In the genomic region with DNA sequence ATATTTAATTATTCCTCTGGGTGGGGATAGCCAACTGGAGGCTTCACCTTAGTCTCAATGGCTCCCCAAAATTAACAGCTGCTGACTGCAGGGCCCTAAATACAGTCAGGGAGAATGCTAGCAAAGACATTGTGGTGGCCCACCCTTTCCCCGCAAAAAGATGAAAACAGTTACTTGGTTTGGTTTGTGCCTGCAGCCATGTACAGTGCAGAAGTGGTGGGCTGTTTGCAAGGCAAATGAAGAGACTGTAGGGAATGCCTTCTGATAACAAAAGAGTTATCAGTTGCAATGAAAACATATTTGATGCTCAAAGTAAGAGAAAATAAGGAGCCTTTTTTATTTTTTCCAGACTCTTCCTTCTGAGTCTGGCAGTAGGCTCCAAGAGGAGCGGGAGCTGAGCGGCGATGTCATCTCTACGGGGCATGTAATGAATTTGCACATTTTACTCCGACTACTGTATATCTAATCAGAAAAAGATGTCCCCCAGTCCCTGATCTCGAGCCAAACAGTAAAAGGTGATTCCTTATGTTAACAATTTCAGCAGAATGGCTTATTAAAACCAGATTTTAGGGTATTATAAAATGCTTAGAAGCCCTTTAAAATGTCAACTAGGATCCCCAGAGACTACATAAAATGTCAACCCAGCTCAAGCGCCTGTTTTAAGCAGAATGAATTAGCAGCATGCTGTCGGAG, we compare ENCODE assay signal across 16 mouse cellular contexts.
DNase-seq lines count a peak whose midpoint lies in the region; ATAC-seq lines count a peak whose summit lies in the region.
"Had no signal": no experiment of that assay in that cellular context is flagged by ENCODE, and none has a peak within 500 bp of the region (broad histone marks: within the 10 kb centered on the region; RNA-seq: fewer than 3 reads in every experiment).

No protein-coding gene starts in this region.

- no peak for DNase-seq in limb, embryonic 11.5 days (ENCODE audit: low spot score)
- no peak for DNase-seq in limb, embryonic 10.5 days (ENCODE audit: low spot score)
- no peak for DNase-seq in ovary, postnatal 36 days (ENCODE audit: low spot score)
- DNase-seq in heart, adult 18-20 months: no peak
- DNase-seq: adrenal gland, adult 2 months; cerebellum, adult 8-10 months; heart, postnatal 14 days; layer of hippocampus, adult 9-11 months; liver, embryonic 13.5 days; right cerebral cortex, postnatal 25 days; thymus, postnatal 36 days had no signal

- H3K4me3 ChIP-seq in forebrain, embryonic 15.5 days: no peak overlapping the region
- H3K4me3 ChIP-seq in forebrain, embryonic 12.5 days (replicated peaks): no peak overlapping the region
- no peak overlapping the region for H3K4me3 ChIP-seq in limb, embryonic 11.5 days (ENCODE audit: low read depth, low read length)
- no peak overlapping the region for H3K4me3 ChIP-seq in limb, embryonic 10.5 days
- no peak overlapping the region for H3K4me3 ChIP-seq in limb, embryonic 12.5 days (replicated peaks)
- H3K4me3 ChIP-seq: embryonic facial prominence, embryonic 12.5 days; heart, embryonic 10.5 days; liver, embryonic 13.5 days had no signal

- H3K27me3 ChIP-seq in forebrain, embryonic 15.5 days: no peaks in the 10 kb centered on the region
- H3K27me3 ChIP-seq in forebrain, embryonic 12.5 days: no peaks in the 10 kb centered on the region
- H3K27me3 ChIP-seq in limb, embryonic 11.5 days (ENCODE audit: control insufficient read depth, insufficient read depth, low read length): peaks cover 9% of the 10 kb centered on the region; the same call in 1 of the 2 replicates
- peaks cover 77% of the 10 kb centered on the region for H3K27me3 ChIP-seq in limb, embryonic 10.5 days (ENCODE audit: low read depth, poor library complexity, severe bottlenecking)
- H3K27me3 ChIP-seq in limb, embryonic 12.5 days: peaks cover 52% of the 10 kb centered on the region
- H3K27me3 ChIP-seq: liver, embryonic 13.5 days had no signal

- peaks cover 19% of the 10 kb centered on the region for H3K36me3 ChIP-seq in forebrain, embryonic 15.5 days
- H3K36me3 ChIP-seq in forebrain, embryonic 12.5 days (replicated peaks): peaks cover 39% of the 10 kb centered on the region
- H3K36me3 ChIP-seq in limb, embryonic 11.5 days (ENCODE audit: control insufficient read depth, insufficient read depth, low read length): no peaks in the 10 kb centered on the region
- peaks cover 26% of the 10 kb centered on the region for H3K36me3 ChIP-seq in limb, embryonic 10.5 days
- peaks cover 33% of the 10 kb centered on the region for H3K36me3 ChIP-seq in limb, embryonic 12.5 days
- H3K36me3 ChIP-seq: embryonic facial prominence, embryonic 12.5 days; heart, embryonic 10.5 days; liver, embryonic 13.5 days had no signal

- no peak overlapping the region for H3K9ac ChIP-seq in forebrain, embryonic 15.5 days (replicated peaks)
- no peak overlapping the region for H3K9ac ChIP-seq in forebrain, embryonic 12.5 days
- H3K9ac ChIP-seq in limb, embryonic 11.5 days (ENCODE audit: low read length): no peak overlapping the region
- H3K9ac ChIP-seq in limb, embryonic 12.5 days (replicated peaks): no peak overlapping the region
- H3K9ac ChIP-seq: embryonic facial prominence, embryonic 12.5 days; liver, embryonic 13.5 days had no signal

- 0 out of 2 replicates have a peak overlapping the region, but pooled peaks have one; percentile 9 for H3K27ac ChIP-seq in forebrain, embryonic 15.5 days (replicated peaks)
- H3K27ac ChIP-seq in forebrain, embryonic 12.5 days: no peak overlapping the region
- H3K27ac ChIP-seq in limb, embryonic 11.5 days (replicated peaks; ENCODE audit: low read depth, low read length): no peak overlapping the region
- H3K27ac ChIP-seq in limb, embryonic 10.5 days: no peak overlapping the region
- H3K27ac ChIP-seq in limb, embryonic 12.5 days: 0 out of 2 replicates have a peak overlapping the region, but pooled peaks have one; percentile 59
- H3K27ac ChIP-seq: embryonic facial prominence, embryonic 12.5 days; heart, embryonic 10.5 days; liver, embryonic 13.5 days had no signal

- H3K9me3 ChIP-seq in forebrain, embryonic 15.5 days: no peaks in the 10 kb centered on the region
- no peaks in the 10 kb centered on the region for H3K9me3 ChIP-seq in forebrain, embryonic 12.5 days
- no peaks in the 10 kb centered on the region for H3K9me3 ChIP-seq in limb, embryonic 11.5 days (ENCODE audit: control insufficient read depth, low read length)
- no peaks in the 10 kb centered on the region for H3K9me3 ChIP-seq in limb, embryonic 10.5 days (replicated peaks)
- H3K9me3 ChIP-seq in limb, embryonic 12.5 days: no peaks in the 10 kb centered on the region
- H3K9me3 ChIP-seq: embryonic facial prominence, embryonic 12.5 days; heart, embryonic 10.5 days; liver, embryonic 13.5 days had no signal

- H3K4me1 ChIP-seq in forebrain, embryonic 15.5 days: 0 out of 2 replicates have a peak, but pooled peaks cover 4% of the 10 kb centered on the region
- no peaks in the 10 kb centered on the region for H3K4me1 ChIP-seq in forebrain, embryonic 12.5 days
- no peaks in the 10 kb centered on the region for H3K4me1 ChIP-seq in limb, embryonic 11.5 days (ENCODE audit: control insufficient read depth, insufficient read depth, low read length)
- H3K4me1 ChIP-seq in limb, embryonic 10.5 days: peaks cover 10% of the 10 kb centered on the region; the same call in 1 of the 2 replicates
- peaks cover 37% of the 10 kb centered on the region for H3K4me1 ChIP-seq in limb, embryonic 12.5 days (replicated peaks)

- no peak for ATAC-seq in forebrain, embryonic 15.5 days (replicated peaks)
- no peak for ATAC-seq in forebrain, embryonic 12.5 days (ENCODE audit: low FRiP score)
- ATAC-seq in limb, embryonic 11.5 days (ENCODE audit: insufficient number of reproducible peaks, low FRiP score, low TSS enrichment, low read depth): peak; percentile 57; the same call in 1 of the 2 replicates
- peak; percentile 31; the same call in 1 of the 2 replicates for ATAC-seq in limb, embryonic 12.5 days (ENCODE audit: insufficient number of reproducible peaks, insufficient read depth, low FRiP score, low TSS enrichment, low read depth)

- WGBS in forebrain, embryonic 15.5 days: 59% methylated on average over 9 of the region's 9 CpGs
- 81% methylated on average over 9 of the region's 9 CpGs for WGBS in forebrain, embryonic 12.5 days
- 25% methylated on average over 9 of the region's 9 CpGs for WGBS in limb, embryonic 11.5 days
- WGBS in limb, embryonic 10.5 days: 36% methylated on average over 9 of the region's 9 CpGs
- WGBS in limb, embryonic 12.5 days: 25% methylated on average over 9 of the region's 9 CpGs

- H3K4me2 ChIP-seq in forebrain, embryonic 15.5 days (replicated peaks): no peak overlapping the region
- no peak overlapping the region for H3K4me2 ChIP-seq in forebrain, embryonic 12.5 days
- no peak overlapping the region for H3K4me2 ChIP-seq in limb, embryonic 11.5 days (ENCODE audit: low read depth, severe bottlenecking)
- H3K4me2 ChIP-seq in limb, embryonic 12.5 days: no peak overlapping the region
- H3K4me2 ChIP-seq: embryonic facial prominence, embryonic 12.5 days; liver, embryonic 13.5 days had no signal

Comparison
In these comparisons a context has a peak if more than half of its experiments do, and no peak if none do; other contexts are left out.
1. H3K27ac ChIP-seq: peak in forebrain, embryonic 15.5 days (single experiment) and limb, embryonic 12.5 days (single experiment); none in forebrain, embryonic 12.5 days (single experiment), limb, embryonic 11.5 days (single experiment) and limb, embryonic 10.5 days (single experiment).
2. ATAC-seq: peak in limb, embryonic 11.5 days (single experiment) and limb, embryonic 12.5 days (single experiment); none in forebrain, embryonic 15.5 days (single experiment) and forebrain, embryonic 12.5 days (single experiment).